Mouse (Mus musculus): ENCODE measurements around the gene Pdxdc1. TPM values are rescaled to one million over a fixed set of nuclear protein-coding genes. Genes with fewer than 3 reads are reported as not detected.

The Pdxdc1 gene
- polyA plus RNA-seq, 1 experiment from 2014 or later: 96.6 TPM

GRCm38 (mm10) chr16:13831606-13832005 is 71.3 kb downstream of the Pdxdc1 start:
- no peak overlapping the region for H3K9ac ChIP-seq
- no peaks in the 10 kb centered on the region for H3K4me1 ChIP-seq (ENCODE audit: insufficient read depth)
- TF ChIP-seq CTCF (IDR thresholded peaks at IDR 0.05; ENCODE audit: low read depth): no peak
- 83% methylated on average over 5 of the region's 5 CpGs for WGBS
- peaks cover 97% of the 10 kb centered on the region for H3K36me3 ChIP-seq (ENCODE audit: insufficient read depth)
- H3K9me3 ChIP-seq (ENCODE audit: low read depth, low read length): no peaks in the 10 kb centered on the region
- no peaks in the 10 kb centered on the region for H3K27me3 ChIP-seq (ENCODE audit: insufficient read depth, low read length)
- no peak for ATAC-seq (ENCODE audit: insufficient read depth)
- no peak overlapping the region for H3K27ac ChIP-seq (ENCODE audit: low read depth)
- no peak overlapping the region for H3K4me2 ChIP-seq
- no peak overlapping the region for H3K4me3 ChIP-seq (ENCODE audit: low read depth, low read length)
- no peak for DNase-seq

GRCm38 (mm10) chr16:13830444-13830843 is 72.5 kb downstream of the Pdxdc1 start:
- Histone ChIP-seq H3K4me3 (ENCODE audit: low read depth, low read length) (no peak overlapping the region), H3K4me2 (no peak overlapping the region), H3K27me3 (ENCODE audit: insufficient read depth, low read length) (no peaks in the 10 kb centered on the region), H3K9me3 (ENCODE audit: low read depth, low read length) (no peaks in the 10 kb centered on the region), H3K27ac (ENCODE audit: low read depth) (no peak overlapping the region), H3K4me1 (ENCODE audit: insufficient read depth) (no peaks in the 10 kb centered on the region), H3K36me3 (ENCODE audit: insufficient read depth) (peaks cover 85% of the 10 kb centered on the region), H3K9ac (no peak overlapping the region)
- no peak for TF ChIP-seq CTCF (IDR thresholded peaks at IDR 0.05; ENCODE audit: low read depth)
- DNase-seq: no peak
- no peak for ATAC-seq (ENCODE audit: insufficient read depth)
- 87% methylated on average over 10 of the region's 10 CpGs for WGBS

- ATAC-seq (ENCODE audit: insufficient read depth): 0 out of 2 replicates have a peak, but pooled peaks have one; percentile 16
- no peak for TF ChIP-seq CTCF (IDR thresholded peaks at IDR 0.05; ENCODE audit: low read depth)
- Histone ChIP-seq H3K27ac (ENCODE audit: low read depth) (no peak overlapping the region), H3K4me3 (ENCODE audit: low read depth, low read length) (no peak overlapping the region), H3K36me3 (ENCODE audit: insufficient read depth) (peaks cover 47% of the 10 kb centered on the region), H3K9me3 (ENCODE audit: low read depth, low read length) (no peaks in the 10 kb centered on the region), H3K4me2 (no peak overlapping the region), H3K27me3 (ENCODE audit: insufficient read depth, low read length) (no peaks in the 10 kb centered on the region), H3K4me1 (ENCODE audit: insufficient read depth) (no peaks in the 10 kb centered on the region), H3K9ac (no peak overlapping the region)
- DNase-seq: no peak
- 81% methylated on average over 4 of the region's 4 CpGs for WGBS
Observed at GRCm38 (mm10) chr16:13826511-13826910, 76.4 kb downstream of the Pdxdc1 start.

- no peak overlapping the region for H3K4me3 ChIP-seq (ENCODE audit: low read depth, low read length)
- DNase-seq: no peak
- H3K4me1 ChIP-seq (ENCODE audit: insufficient read depth): no peaks in the 10 kb centered on the region
- ATAC-seq (ENCODE audit: insufficient read depth): no peak
- no peak overlapping the region for H3K4me2 ChIP-seq
- no peaks in the 10 kb centered on the region for H3K27me3 ChIP-seq (ENCODE audit: insufficient read depth, low read length)
- H3K9ac ChIP-seq: no peak overlapping the region
- WGBS: 62% methylated on average over 7 of the region's 7 CpGs
- H3K9me3 ChIP-seq (ENCODE audit: low read depth, low read length): no peaks in the 10 kb centered on the region
- no peak overlapping the region for H3K27ac ChIP-seq (ENCODE audit: low read depth)
- peaks cover 41% of the 10 kb centered on the region for H3K36me3 ChIP-seq (ENCODE audit: insufficient read depth)
- TF ChIP-seq CTCF (IDR thresholded peaks at IDR 0.05; ENCODE audit: low read depth): no peak
Observed at GRCm38 (mm10) chr16:13825781-13826490, 77.0 kb downstream of the Pdxdc1 start.

GRCm38 (mm10) chr16:13820771-13821170 is 82.2 kb downstream of the Pdxdc1 start:
- no peak for ATAC-seq (ENCODE audit: insufficient read depth)
- no peak overlapping the region for H3K27ac ChIP-seq (ENCODE audit: low read depth)
- TF ChIP-seq CTCF (IDR thresholded peaks at IDR 0.05; ENCODE audit: low read depth): no peak
- no peaks in the 10 kb centered on the region for H3K27me3 ChIP-seq (ENCODE audit: insufficient read depth, low read length)
- peak overlapping the region; percentile 81 for H3K4me3 ChIP-seq (ENCODE audit: low read depth, low read length)
- DNase-seq: no peak
- H3K9me3 ChIP-seq (ENCODE audit: low read depth, low read length): no peaks in the 10 kb centered on the region
- H3K9ac ChIP-seq: no peak overlapping the region
- 93% methylated on average over 5 of the region's 5 CpGs for WGBS
- 0 out of 2 replicates have a peak, but pooled peaks cover 7% of the 10 kb centered on the region for H3K36me3 ChIP-seq (ENCODE audit: insufficient read depth)
- peaks cover 3% of the 10 kb centered on the region for H3K4me1 ChIP-seq (ENCODE audit: insufficient read depth)
- peak overlapping the region; percentile 79 for H3K4me2 ChIP-seq

- peak overlapping the region; percentile 81 for H3K4me3 ChIP-seq (ENCODE audit: low read depth, low read length)
- no peaks in the 10 kb centered on the region for H3K9me3 ChIP-seq (ENCODE audit: low read depth, low read length)
- ATAC-seq (ENCODE audit: insufficient read depth): no peak
- H3K27me3 ChIP-seq (ENCODE audit: insufficient read depth, low read length): no peaks in the 10 kb centered on the region
- H3K36me3 ChIP-seq (ENCODE audit: insufficient read depth): peaks cover 11% of the 10 kb centered on the region; the same call in 1 of the 2 replicates
- peak; percentile 43 for DNase-seq
- H3K27ac ChIP-seq (ENCODE audit: low read depth): peak overlapping the region; percentile 93
- H3K4me1 ChIP-seq (ENCODE audit: insufficient read depth): peaks cover 3% of the 10 kb centered on the region
- peak overlapping the region; percentile 79 for H3K4me2 ChIP-seq
- H3K9ac ChIP-seq: peak overlapping the region; percentile 90
- 25% methylated on average over 12 of the region's 12 CpGs for WGBS
- no peak for TF ChIP-seq CTCF (IDR thresholded peaks at IDR 0.05; ENCODE audit: low read depth)
Observed at GRCm38 (mm10) chr16:13819806-13820500, 83.0 kb downstream of the Pdxdc1 start.

- Histone ChIP-seq H3K4me1 (ENCODE audit: insufficient read depth) (peaks cover 3% of the 10 kb centered on the region), H3K4me3 (ENCODE audit: low read depth, low read length) (peak overlapping the region; percentile 81), H3K9ac (peak overlapping the region; percentile 90), H3K9me3 (ENCODE audit: low read depth, low read length) (no peaks in the 10 kb centered on the region), H3K27me3 (ENCODE audit: insufficient read depth, low read length) (no peaks in the 10 kb centered on the region), H3K36me3 (ENCODE audit: insufficient read depth) (peaks cover 17% of the 10 kb centered on the region), H3K27ac (ENCODE audit: low read depth) (peak overlapping the region; percentile 93), H3K4me2 (peak overlapping the region; percentile 79)
- ATAC-seq (ENCODE audit: insufficient read depth) (peak; percentile 61), DNase-seq (no peak)
- under 1% methylated on average over 36 of the region's 36 CpGs for WGBS
- no peak for TF ChIP-seq CTCF (IDR thresholded peaks at IDR 0.05; ENCODE audit: low read depth)
Observed at GRCm38 (mm10) chr16:13819394-13819743, 83.6 kb downstream of the Pdxdc1 start.
